Mouse (Mus musculus) C2C12 (cell line): ENCODE results near the gene Vash2.

Source experiments
- CEBPB ChIP-seq: IDR thresholded peaks from one replicate; pipeline ENCODE4 v1.6.1; 2011; ENCODE audit warnings: low read depth, mild to moderate bottlenecking, control low read depth, moderate library complexity
- CTCF ChIP-seq: IDR thresholded peaks from one replicate; pipeline ENCODE4 v1.5.1; 2011; ENCODE audit not compliant: control insufficient read depth, insufficient read depth, insufficient read length
- FOSL1 ChIP-seq: IDR thresholded peaks from one replicate; pipeline ENCODE4 v1.8.0; 2011; ENCODE audit warnings: mild to moderate bottlenecking, low read length; ENCODE audit not compliant: poor library complexity, insufficient read depth, severe bottlenecking
- MAX ChIP-seq: IDR thresholded peaks from one replicate; pipeline ENCODE4 v1.6.1; 2011; ENCODE audit warnings: mild to moderate bottlenecking, control low read depth
- MYOD1 ChIP-seq: IDR thresholded peaks from one replicate; pipeline ENCODE4 v1.6.1; 2011; ENCODE audit warnings: low read depth; ENCODE audit not compliant: control insufficient read depth, insufficient read length
- MYOG ChIP-seq: IDR thresholded peaks from one replicate; pipeline ENCODE4 v1.6.1; 2011; ENCODE audit not compliant: control insufficient read depth, insufficient read length; ENCODE audit errors: extremely low read depth
- USF1 ChIP-seq: IDR thresholded peaks from one replicate; pipeline ENCODE4 v1.6.1; 2011; ENCODE audit warnings: low read depth, mild to moderate bottlenecking, control low read depth, moderate library complexity

DNA sequence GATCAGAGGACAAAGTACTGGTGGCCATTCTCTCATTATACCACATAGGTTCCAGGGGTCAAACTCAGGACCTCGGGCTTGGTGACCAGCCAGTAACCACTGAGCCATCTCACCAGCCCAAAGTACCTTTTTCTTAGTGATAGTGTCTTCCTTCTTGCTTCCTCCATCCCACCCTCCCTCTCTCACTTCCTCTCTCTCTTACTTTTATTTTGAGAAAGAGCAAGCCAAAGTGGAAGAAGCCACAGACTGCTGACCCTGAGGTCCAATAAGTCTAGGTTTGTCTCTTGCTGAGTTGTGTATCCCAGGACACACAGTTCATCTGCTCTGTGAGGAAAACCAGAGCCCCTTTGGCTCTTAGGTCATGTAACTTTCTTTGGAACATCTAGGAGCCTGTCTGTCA, 1.4 kb upstream of the Vash2 start:
- TF ChIP-seq CTCF (no peak), USF1 (no peak), MAX (no peak), MYOG (no peak), MYOD1 (no peak), FOSL1 (no peak), CEBPB (no peak)
